Mouse (Mus musculus): ENCODE measurements at regions not wholly inside any gene's neighbourhood (a gene's known extent, or its start where the extent isn't known, plus 50 kb on each side); places are given as distances from the start of the nearest gene placed in this dataset.

GRCm38 (mm10) chr2:40063261-40063660 lies 837.0 kb upstream of the Ppp6c start:
- no peak for DNase-seq (ENCODE audit: low read depth, low spot score)

- DNase-seq (ENCODE audit: low read depth, low spot score): peak; percentile 11
Observed at GRCm38 (mm10) chr2:40053528-40053927, 827.3 kb upstream of the Ppp6c start.
